Mouse (Mus musculus): ENCODE results near the gene Shroom3.
A peak's percentile ranks its signal among the peaks of the same experiment; 100 is the strongest.

Shroom3 gene

GRCm38 (mm10) chr5:92937701-92938100 is 254.5 kb downstream of the Shroom3 start:
- no peak for DNase-seq

GRCm38 (mm10) chr5:92939246-92939995 is 256.2 kb downstream of the Shroom3 start:
- no peak for DNase-seq

GRCm38 (mm10) chr5:92942166-92942565 is 258.9 kb downstream of the Shroom3 start:
- DNase-seq, result no peak

GRCm38 (mm10) chr5:92942577-92942976 is 259.3 kb downstream of the Shroom3 start:
- DNase-seq, result no peak

- no peak for DNase-seq
Measured at GRCm38 (mm10) chr5:92944867-92945266, 261.6 kb downstream of the Shroom3 start.

GRCm38 (mm10) chr5:92948972-92949745 is 265.9 kb downstream of the Shroom3 start:
- DNase-seq, result no peak

- DNase-seq, result no peak
Measured at GRCm38 (mm10) chr5:92950583-92950982, 267.3 kb downstream of the Shroom3 start.

- DNase-seq, result no peak
Measured at GRCm38 (mm10) chr5:92951079-92951478, 267.8 kb downstream of the Shroom3 start.

- DNase-seq, result no peak
Measured at GRCm38 (mm10) chr5:92953865-92954264, 270.6 kb downstream of the Shroom3 start.

- DNase-seq, result peak in 1 of 2 experiments; percentile 11
Measured at GRCm38 (mm10) chr5:92954323-92954722, 271.1 kb downstream of the Shroom3 start.

- no peak for DNase-seq
Measured at GRCm38 (mm10) chr5:92954827-92955475, 271.7 kb downstream of the Shroom3 start.

- DNase-seq, result no peak
Measured at GRCm38 (mm10) chr5:92959287-92959686, 276.1 kb downstream of the Shroom3 start.

- no peak for DNase-seq
Measured at GRCm38 (mm10) chr5:92959708-92960107, 276.5 kb downstream of the Shroom3 start.

- DNase-seq, result no peak
Measured at GRCm38 (mm10) chr5:92961353-92961752, 278.1 kb downstream of the Shroom3 start.

- DNase-seq, result no peak
Measured at GRCm38 (mm10) chr5:92961770-92962231, 278.6 kb downstream of the Shroom3 start.

- DNase-seq, result no peak
Measured at GRCm38 (mm10) chr5:92964691-92965090, 281.5 kb downstream of the Shroom3 start.

- no peak for DNase-seq
Measured at GRCm38 (mm10) chr5:92967143-92967542, 283.9 kb downstream of the Shroom3 start.

GRCm38 (mm10) chr5:92967906-92968305 is 284.7 kb downstream of the Shroom3 start:
- DNase-seq, result no peak

- DNase-seq, result no peak
Measured at GRCm38 (mm10) chr5:92969443-92969842, 286.2 kb downstream of the Shroom3 start.

GRCm38 (mm10) chr5:92969926-92970325 is 286.7 kb downstream of the Shroom3 start:
- no peak for DNase-seq

GRCm38 (mm10) chr5:92970480-92970879 is 287.2 kb downstream of the Shroom3 start:
- no peak for DNase-seq

GRCm38 (mm10) chr5:92980393-92980792 is 297.2 kb downstream of the Shroom3 start:
- no peak for DNase-seq

GRCm38 (mm10) chr5:92980862-92981261 is 297.6 kb downstream of the Shroom3 start:
- no peak for DNase-seq

Data from thymus, postnatal 36 days (tissue).